Mouse (Mus musculus) limb, embryonic 14.5 days (tissue): ENCODE results near the gene Tubb5. TPM values are rescaled to one million over a fixed set of nuclear protein-coding genes. Genes with fewer than 3 reads are reported as not detected.

Experiments
- ATAC-seq: fragments of 200-750 bp; cut with Nextera tagmentation; 2 replicates; pipeline ENCODE4 v1.8.0; 2017; ENCODE audit warnings: low read depth, moderate number of reproducible peaks, moderate TSS enrichment; ENCODE audit not compliant: low FRiP score
- DNase-seq: peaks from one replicate; pipeline ENCODE4 v3.0.0-alpha.2; 2015; ENCODE audit warnings: low spot score
- H3K27ac ChIP-seq: fragments of 300-500 bp; sonication (generic); replicated peaks from 2 replicates; pipeline ENCODE4 v1.5.1; 2014; ENCODE audit warnings: low read depth, mild to moderate bottlenecking, low read length, moderate library complexity, mixed read lengths
- H3K27me3 ChIP-seq: fragments of 300-500 bp; sonication (generic); 2 replicates; pipeline ENCODE4 v1.6.1; 2014; ENCODE audit warnings: low read length, mixed read lengths; ENCODE audit not compliant: control insufficient read depth, insufficient read depth
- H3K36me3 ChIP-seq: fragments of 300-500 bp; sonication (generic); 2 replicates; pipeline ENCODE4 v1.6.1; 2014; ENCODE audit warnings: mild to moderate bottlenecking, low read length, moderate library complexity, mixed read lengths; ENCODE audit not compliant: control insufficient read depth, insufficient read depth
- H3K4me1 ChIP-seq: fragments of 300-500 bp; sonication (generic); 2 replicates; pipeline ENCODE4 v1.6.1; 2014; ENCODE audit warnings: antibody characterized with exemption, low read length, mixed read lengths; ENCODE audit not compliant: control insufficient read depth, insufficient read depth
- H3K4me2 ChIP-seq: fragments of 300-500 bp; sonication (generic); replicated peaks from 2 replicates; pipeline ENCODE4 v1.6.1; 2014; ENCODE audit warnings: low read depth, mild to moderate bottlenecking, low read length, moderate library complexity; ENCODE audit not compliant: severe bottlenecking
- H3K4me3 ChIP-seq: fragments of 300-500 bp; sonication (generic); replicated peaks from 2 replicates; pipeline ENCODE4 v1.5.1; 2014; ENCODE audit warnings: low read length
- H3K9ac ChIP-seq: fragments of 300-500 bp; sonication (generic); 2 replicates; pipeline ENCODE4 v1.6.1; 2014; ENCODE audit warnings: mild to moderate bottlenecking, low read depth, low read length, moderate library complexity; ENCODE audit not compliant: severe bottlenecking
- H3K9me3 ChIP-seq: fragments of 300-500 bp; sonication (generic); 2 replicates; pipeline ENCODE4 v1.6.1; 2016; ENCODE audit warnings: low read length; ENCODE audit not compliant: control insufficient read depth
- POLR2A ChIP-seq: fragments of 200-500 bp; IDR thresholded peaks from 2 replicates; pipeline ENCODE4 v1.8.0; 2012; ENCODE audit warnings: inconsistent platforms, mild to moderate bottlenecking, moderate library complexity, borderline replicate concordance; ENCODE audit not compliant: insufficient read depth, insufficient read length; ENCODE audit errors: extremely low read depth
- WGBS: fragments of 180-500 bp; shearing (Covaris S2); extraction: QIAGEN DNeasy Blood & Tissue Kit; methylation state at CpG from one replicate; pipeline ENCODE4 v1.1.7; 2014; 5-methylcytosine and 5-hydroxymethylcytosine counted together
- polyA plus RNA-seq, 2 experiments: library from polyadenylated mRNA; depleted of rRNA in 1 of 2; stranded (reverse) in 1 of 2; unstranded in 1 of 2; fragments of >200 nt; fragmentation: Nextera tagmentation in 1 of 2; extraction: Ambion mirVana in 1 of 2; gene quantifications; 2 replicates each; pipeline versions ENCODE4 v1.2.1 to v1.2.3; 2012 to 2014

Gene Tubb5
- polyA plus RNA-seq, 2 experiments = 808 to 1,341 TPM

- H3K4me1 ChIP-seq = peaks cover 23% of the 10 kb centered on the region
- DNase-seq (no peak), ATAC-seq (no peak)
- H3K36me3 ChIP-seq = peaks cover 63% of the 10 kb centered on the region
- no peaks in the 10 kb centered on the region for H3K9me3 ChIP-seq
- H3K27me3 ChIP-seq = no peaks in the 10 kb centered on the region
- no peak overlapping the region for H3K4me2 ChIP-seq
- no peak overlapping the region for H3K4me3 ChIP-seq
- 21% methylated on average over 5 of the region's 5 CpGs for WGBS
- TF ChIP-seq POLR2A = no peak
- H3K9ac ChIP-seq = no peak overlapping the region
- no peak overlapping the region for H3K27ac ChIP-seq
Measured at GRCm38 (mm10) chr17:35833239-35833751, 4.8 kb downstream of the Tubb5 start.

GRCm38 (mm10) chr17:35832400-35833238 lies 5.5 kb downstream of the Tubb5 start:
- no peak for TF ChIP-seq POLR2A
- no peak for ATAC-seq
- H3K36me3 ChIP-seq = peaks cover 66% of the 10 kb centered on the region

GRCm38 (mm10) chr17:35829737-35830136 lies 8.4 kb downstream of the Tubb5 start:
- no peak for TF ChIP-seq POLR2A
- Histone ChIP-seq H3K9ac (no peak overlapping the region; the same call in 1 of the 2 replicates), H3K4me3 (peak overlapping the region; percentile 10; the same call in 1 of the 2 replicates), H3K9me3 (no peaks in the 10 kb centered on the region), H3K4me1 (peaks cover 12% of the 10 kb centered on the region), H3K27me3 (no peaks in the 10 kb centered on the region), H3K36me3 (peaks cover 64% of the 10 kb centered on the region), H3K27ac (no peak overlapping the region), H3K4me2 (0 out of 2 replicates have a peak overlapping the region, but pooled peaks have one; percentile 27)
- ATAC-seq = peak; percentile 70
- DNase-seq = peak; percentile 88
- 1% methylated on average over 21 of the region's 21 CpGs for WGBS

More at GRCm38 (mm10) chr17:35832400-35833238, 5.5 kb downstream of the Tubb5 start:
- H3K4me1 ChIP-seq = peaks cover 23% of the 10 kb centered on the region
- WGBS = 65% methylated on average over 8 of the region's 8 CpGs
- H3K4me3 ChIP-seq = no peak overlapping the region
- H3K9me3 ChIP-seq = no peaks in the 10 kb centered on the region
- no peaks in the 10 kb centered on the region for H3K27me3 ChIP-seq
- no peak overlapping the region for H3K27ac ChIP-seq
- no peak for DNase-seq
- H3K9ac ChIP-seq = no peak overlapping the region
- H3K4me2 ChIP-seq = no peak overlapping the region

- no peak overlapping the region for H3K4me2 ChIP-seq
- 93% methylated on average over 13 of the region's 13 CpGs for WGBS
- no peaks in the 10 kb centered on the region for H3K9me3 ChIP-seq
- no peak for ATAC-seq
- H3K36me3 ChIP-seq = peaks cover 23% of the 10 kb centered on the region
- no peak for DNase-seq
- no peak overlapping the region for H3K4me3 ChIP-seq
- no peaks in the 10 kb centered on the region for H3K27me3 ChIP-seq
- TF ChIP-seq POLR2A = no peak
- H3K27ac ChIP-seq = no peak overlapping the region
- peaks cover 21% of the 10 kb centered on the region; the same call in 1 of the 2 replicates for H3K4me1 ChIP-seq
- no peak overlapping the region for H3K9ac ChIP-seq
Measured at GRCm38 (mm10) chr17:35825109-35825850, 12.8 kb downstream of the Tubb5 start.

DNA sequence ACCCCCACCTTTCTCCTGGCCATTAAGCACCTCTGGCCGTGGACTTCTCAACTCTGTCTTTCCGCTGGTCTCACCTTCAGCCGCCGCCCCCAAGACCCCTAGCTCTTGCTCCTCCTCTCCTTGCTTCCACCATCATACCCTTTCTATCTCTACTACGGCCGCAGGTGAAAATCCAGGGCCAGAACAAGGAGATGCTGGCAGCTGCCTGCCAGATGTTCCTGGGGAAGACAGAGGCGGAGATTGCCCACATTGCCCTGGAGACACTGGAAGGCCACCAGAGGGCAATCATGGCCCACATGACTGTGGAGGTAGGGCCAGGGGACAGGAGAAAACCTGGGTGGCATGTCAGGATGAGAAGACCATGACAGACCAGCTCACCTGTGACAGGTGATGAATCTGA lies 13.7 kb downstream of the Tubb5 start:
- Histone ChIP-seq H3K9ac (no peak overlapping the region), H3K4me2 (peak overlapping the region; percentile 97; the same call in 1 of the 2 replicates), H3K36me3 (peaks cover 23% of the 10 kb centered on the region), H3K4me3 (peak overlapping the region; percentile 65; the same call in 1 of the 2 replicates), H3K9me3 (no peaks in the 10 kb centered on the region), H3K4me1 (peaks cover 18% of the 10 kb centered on the region; the same call in 1 of the 2 replicates), H3K27me3 (no peaks in the 10 kb centered on the region), H3K27ac (no peak overlapping the region)
- 44% methylated on average over 7 of the region's 7 CpGs for WGBS
- ATAC-seq (no peak), DNase-seq (no peak)
- no peak for TF ChIP-seq POLR2A
